Mouse (Mus musculus) hindbrain, embryonic 15.5 days (tissue): ENCODE results near the gene Gm17622. TPM values are rescaled to one million over a fixed set of nuclear protein-coding genes. Genes with fewer than 3 reads are reported as not detected.

Experiments
- ATAC-seq: fragments of 200-750 bp; cut with Nextera tagmentation; 2 replicates; pipeline ENCODE4 v1.8.0; 2017; ENCODE audit warnings: low read depth, moderate number of reproducible peaks, moderate TSS enrichment; ENCODE audit not compliant: low FRiP score
- H3K27ac ChIP-seq: fragments of 300-500 bp; sonication (generic); replicated peaks from 2 replicates; pipeline ENCODE4 v1.5.1; 2015; ENCODE audit warnings: mild to moderate bottlenecking, inconsistent platforms
- H3K27me3 ChIP-seq: fragments of 300-500 bp; sonication (generic); 2 replicates; pipeline ENCODE4 v1.6.1; 2015; ENCODE audit warnings: control low read depth, inconsistent platforms
- H3K36me3 ChIP-seq: fragments of 300-500 bp; sonication (generic); 2 replicates; pipeline ENCODE4 v1.6.1; 2015; ENCODE audit warnings: control low read depth, inconsistent platforms
- H3K4me1 ChIP-seq: fragments of 300-500 bp; sonication (generic); replicated peaks from 2 replicates; pipeline ENCODE4 v1.6.1; 2015; ENCODE audit warnings: control low read depth, inconsistent platforms
- H3K4me2 ChIP-seq: fragments of 300-500 bp; sonication (generic); 2 replicates; pipeline ENCODE4 v1.6.1; 2015; ENCODE audit warnings: moderate library complexity, mild to moderate bottlenecking, inconsistent platforms
- H3K4me3 ChIP-seq: fragments of 300-500 bp; sonication (generic); 2 replicates; pipeline ENCODE4 v1.5.1; 2015; ENCODE audit warnings: mild to moderate bottlenecking, inconsistent platforms
- H3K9ac ChIP-seq: fragments of 300-500 bp; sonication (generic); 2 replicates; pipeline ENCODE4 v1.6.1; 2015; ENCODE audit warnings: inconsistent platforms
- H3K9me3 ChIP-seq: fragments of 300-500 bp; sonication (generic); 2 replicates; pipeline ENCODE4 v1.6.1; 2016; ENCODE audit warnings: control low read depth, inconsistent platforms
- WGBS: fragments of 180-500 bp; shearing (Covaris S2); methylation state at CpG from one replicate; pipeline ENCODE4 v1.1.7; 2015; 5-methylcytosine and 5-hydroxymethylcytosine counted together
- polyA plus RNA-seq: library from polyadenylated mRNA; unstranded; fragments of >200 nt; fragmentation: Nextera tagmentation; extraction: Ambion mirVana; gene quantifications from 2 replicates; pipeline ENCODE4 v1.2.1, GENCODE M21; 2015

Gm17622 gene
- polyA plus RNA-seq, 1 experiment from 2014 or later, result not detected

GRCm38 (mm10) chr13:96511893-96512292 lies 21.4 kb downstream of the Gm17622 start:
- Histone ChIP-seq H3K9ac (no peak overlapping the region), H3K4me1 (no peaks in the 10 kb centered on the region), H3K36me3 (no peaks in the 10 kb centered on the region), H3K4me2 (no peak overlapping the region), H3K4me3 (no peak overlapping the region), H3K9me3 (no peaks in the 10 kb centered on the region), H3K27me3 (no peaks in the 10 kb centered on the region), H3K27ac (no peak overlapping the region)
- ATAC-seq, result no peak
- 80% methylated on average over 5 of the region's 5 CpGs for WGBS

- ATAC-seq, result no peak
- no peak overlapping the region for H3K4me3 ChIP-seq
- H3K36me3 ChIP-seq, result no peaks in the 10 kb centered on the region
- no peaks in the 10 kb centered on the region for H3K27me3 ChIP-seq
- no peak overlapping the region for H3K9ac ChIP-seq
- no peaks in the 10 kb centered on the region for H3K4me1 ChIP-seq
- no peak overlapping the region for H3K4me2 ChIP-seq
- WGBS, result 89% methylated on average over 5 of the region's 5 CpGs
- no peaks in the 10 kb centered on the region for H3K9me3 ChIP-seq
- no peak overlapping the region for H3K27ac ChIP-seq
These were observed 23.8 kb downstream of the Gm17622 start for GRCm38 (mm10) chr13:96514154-96514942.

- no peak for ATAC-seq
- Histone ChIP-seq H3K9ac (no peak overlapping the region), H3K27ac (no peak overlapping the region), H3K36me3 (no peaks in the 10 kb centered on the region), H3K27me3 (no peaks in the 10 kb centered on the region), H3K4me2 (no peak overlapping the region), H3K4me3 (no peak overlapping the region), H3K9me3 (no peaks in the 10 kb centered on the region), H3K4me1 (no peaks in the 10 kb centered on the region)
- WGBS, result 96% methylated on average over 9 of the region's 9 CpGs
These were observed 25.7 kb downstream of the Gm17622 start for GRCm38 (mm10) chr13:96516249-96516648.

- 94% methylated on average over 2 of the region's 2 CpGs for WGBS
- no peaks in the 10 kb centered on the region for H3K4me1 ChIP-seq
- ATAC-seq, result no peak
These were observed 26.8 kb downstream of the Gm17622 start for GRCm38 (mm10) chr13:96517335-96517734.

GRCm38 (mm10) chr13:96521294-96521693 lies 30.8 kb downstream of the Gm17622 start:
- no peak overlapping the region for H3K4me2 ChIP-seq

More at GRCm38 (mm10) chr13:96517335-96517734, 26.8 kb downstream of the Gm17622 start:
- H3K27me3 ChIP-seq, result no peaks in the 10 kb centered on the region
- H3K36me3 ChIP-seq, result no peaks in the 10 kb centered on the region
- H3K9me3 ChIP-seq, result no peaks in the 10 kb centered on the region
- H3K4me2 ChIP-seq, result no peak overlapping the region
- no peak overlapping the region for H3K27ac ChIP-seq
- H3K9ac ChIP-seq, result no peak overlapping the region
- no peak overlapping the region for H3K4me3 ChIP-seq

GRCm38 (mm10) chr13:96527022-96527421 lies 36.5 kb downstream of the Gm17622 start:
- 96% methylated on average over 3 of the region's 3 CpGs for WGBS
- no peak overlapping the region for H3K4me2 ChIP-seq
- no peak overlapping the region for H3K4me3 ChIP-seq
- H3K9me3 ChIP-seq, result no peaks in the 10 kb centered on the region
- H3K36me3 ChIP-seq, result no peaks in the 10 kb centered on the region
- no peaks in the 10 kb centered on the region for H3K4me1 ChIP-seq
- ATAC-seq, result no peak
- H3K27ac ChIP-seq, result no peak overlapping the region
- no peaks in the 10 kb centered on the region for H3K27me3 ChIP-seq
- H3K9ac ChIP-seq, result no peak overlapping the region

More at GRCm38 (mm10) chr13:96521294-96521693, 30.8 kb downstream of the Gm17622 start:
- no peak overlapping the region for H3K27ac ChIP-seq
- 92% methylated on average over 3 of the region's 3 CpGs for WGBS
- no peak for ATAC-seq
- no peaks in the 10 kb centered on the region for H3K36me3 ChIP-seq
- no peak overlapping the region for H3K4me3 ChIP-seq
- no peaks in the 10 kb centered on the region for H3K4me1 ChIP-seq
- no peaks in the 10 kb centered on the region for H3K9me3 ChIP-seq
- H3K27me3 ChIP-seq, result no peaks in the 10 kb centered on the region
- no peak overlapping the region for H3K9ac ChIP-seq

- WGBS, result 90% methylated on average over 11 of the region's 11 CpGs
- no peak overlapping the region for H3K9ac ChIP-seq
These were observed 37.3 kb downstream of the Gm17622 start for GRCm38 (mm10) chr13:96527856-96528255.

GRCm38 (mm10) chr13:96528776-96529175 lies 38.2 kb downstream of the Gm17622 start:
- Histone ChIP-seq H3K27ac (no peak overlapping the region), H3K4me2 (no peak overlapping the region), H3K27me3 (no peaks in the 10 kb centered on the region), H3K9me3 (no peaks in the 10 kb centered on the region), H3K9ac (no peak overlapping the region), H3K4me3 (no peak overlapping the region), H3K36me3 (no peaks in the 10 kb centered on the region), H3K4me1 (no peaks in the 10 kb centered on the region)
- no peak for ATAC-seq
- WGBS, result 95% methylated on average over 3 of the region's 3 CpGs

More at GRCm38 (mm10) chr13:96527856-96528255, 37.3 kb downstream of the Gm17622 start:
- H3K4me2 ChIP-seq, result no peak overlapping the region
- H3K4me1 ChIP-seq, result no peaks in the 10 kb centered on the region
- H3K27me3 ChIP-seq, result no peaks in the 10 kb centered on the region
- no peaks in the 10 kb centered on the region for H3K36me3 ChIP-seq
- no peaks in the 10 kb centered on the region for H3K9me3 ChIP-seq
- no peak for ATAC-seq
- H3K4me3 ChIP-seq, result no peak overlapping the region
- no peak overlapping the region for H3K27ac ChIP-seq

- WGBS, result 95% methylated on average over 3 of the region's 3 CpGs
- H3K4me3 ChIP-seq, result no peak overlapping the region
- no peaks in the 10 kb centered on the region for H3K4me1 ChIP-seq
- H3K9ac ChIP-seq, result no peak overlapping the region
- no peaks in the 10 kb centered on the region for H3K36me3 ChIP-seq
- ATAC-seq, result no peak
- H3K9me3 ChIP-seq, result no peaks in the 10 kb centered on the region
- H3K27me3 ChIP-seq, result no peaks in the 10 kb centered on the region
- H3K27ac ChIP-seq, result no peak overlapping the region
- no peak overlapping the region for H3K4me2 ChIP-seq
These were observed 39.0 kb downstream of the Gm17622 start for GRCm38 (mm10) chr13:96529542-96529941.

- 96% methylated on average over 9 of the region's 9 CpGs for WGBS
- no peak overlapping the region for H3K9ac ChIP-seq
- no peak overlapping the region for H3K4me2 ChIP-seq
- H3K27me3 ChIP-seq, result no peaks in the 10 kb centered on the region
- H3K9me3 ChIP-seq, result no peaks in the 10 kb centered on the region
- H3K4me3 ChIP-seq, result no peak overlapping the region
- H3K36me3 ChIP-seq, result no peaks in the 10 kb centered on the region
- H3K4me1 ChIP-seq, result no peaks in the 10 kb centered on the region
- ATAC-seq, result no peak
- H3K27ac ChIP-seq, result no peak overlapping the region
These were observed 39.5 kb downstream of the Gm17622 start for GRCm38 (mm10) chr13:96530064-96530463.

- ATAC-seq, result no peak
- no peaks in the 10 kb centered on the region for H3K27me3 ChIP-seq
- H3K27ac ChIP-seq, result no peak overlapping the region
- H3K9ac ChIP-seq, result no peak overlapping the region
- no peak overlapping the region for H3K4me2 ChIP-seq
- H3K36me3 ChIP-seq, result no peaks in the 10 kb centered on the region
- no peak overlapping the region for H3K4me3 ChIP-seq
- no peaks in the 10 kb centered on the region for H3K9me3 ChIP-seq
- no peaks in the 10 kb centered on the region for H3K4me1 ChIP-seq
- WGBS, result 91% methylated on average over 6 of the region's 6 CpGs
These were observed 41.6 kb downstream of the Gm17622 start for GRCm38 (mm10) chr13:96532176-96532575.

GRCm38 (mm10) chr13:96533742-96534141 lies 43.2 kb downstream of the Gm17622 start:
- Histone ChIP-seq H3K4me2 (no peak overlapping the region), H3K36me3 (no peaks in the 10 kb centered on the region), H3K27ac (no peak overlapping the region), H3K4me3 (no peak overlapping the region), H3K9me3 (no peaks in the 10 kb centered on the region), H3K9ac (no peak overlapping the region), H3K27me3 (no peaks in the 10 kb centered on the region), H3K4me1 (no peaks in the 10 kb centered on the region)
- 70% methylated on average over 2 of the region's 2 CpGs for WGBS
- ATAC-seq, result no peak
